Mouse (Mus musculus) kidney, adult 2 months (tissue): ENCODE results near the gene Wscd2.

Experiments used
- CTCF ChIP-seq: fragments of 200-500 bp; conservative IDR thresholded peaks from 2 replicates; pipeline ENCODE4 v1.5.1; 2011; ENCODE audit warnings: low read depth, mild to moderate bottlenecking, control low read depth, low read length, moderate library complexity, mixed read lengths; ENCODE audit not compliant: insufficient read depth, insufficient read length
- POLR2A ChIP-seq: fragments of 200-500 bp; IDR thresholded peaks from one replicate; pipeline ENCODE4 v1.6.1; 2011; ENCODE audit warnings: low read depth, low read length, control low read depth

- TF ChIP-seq CTCF (no peak), POLR2A (no peak)
These were observed 48.7 kb downstream of the Wscd2 start for GRCm38 (mm10) chr5:113538826-113539225.
